Mouse (Mus musculus): ENCODE measurements at regions not wholly inside any gene's neighbourhood (a gene's known extent, or its start where the extent isn't known, plus 50 kb on each side); places are given as distances from the start of the nearest gene placed in this dataset.
"Not testable (repeated sequence)": the region's sequence is repeated elsewhere in the genome, so short reads cannot be mapped to it uniquely, and the experiment has no call there.

- no peak for DNase-seq (ENCODE audit: low spot score in 2 of 2)
Measured at GRCm38 (mm10) chr10:96685991-96686601, 69.3 kb downstream of the Btg1 start.

GRCm38 (mm10) chr10:96686659-96687440, 70.0 kb downstream of the Btg1 start:
- DNase-seq (ENCODE audit: low spot score in 2 of 2): no peak

- DNase-seq (ENCODE audit: low spot score in 2 of 2): no peak
Measured at GRCm38 (mm10) chr10:96687441-96687772, 70.6 kb downstream of the Btg1 start.

DNA sequence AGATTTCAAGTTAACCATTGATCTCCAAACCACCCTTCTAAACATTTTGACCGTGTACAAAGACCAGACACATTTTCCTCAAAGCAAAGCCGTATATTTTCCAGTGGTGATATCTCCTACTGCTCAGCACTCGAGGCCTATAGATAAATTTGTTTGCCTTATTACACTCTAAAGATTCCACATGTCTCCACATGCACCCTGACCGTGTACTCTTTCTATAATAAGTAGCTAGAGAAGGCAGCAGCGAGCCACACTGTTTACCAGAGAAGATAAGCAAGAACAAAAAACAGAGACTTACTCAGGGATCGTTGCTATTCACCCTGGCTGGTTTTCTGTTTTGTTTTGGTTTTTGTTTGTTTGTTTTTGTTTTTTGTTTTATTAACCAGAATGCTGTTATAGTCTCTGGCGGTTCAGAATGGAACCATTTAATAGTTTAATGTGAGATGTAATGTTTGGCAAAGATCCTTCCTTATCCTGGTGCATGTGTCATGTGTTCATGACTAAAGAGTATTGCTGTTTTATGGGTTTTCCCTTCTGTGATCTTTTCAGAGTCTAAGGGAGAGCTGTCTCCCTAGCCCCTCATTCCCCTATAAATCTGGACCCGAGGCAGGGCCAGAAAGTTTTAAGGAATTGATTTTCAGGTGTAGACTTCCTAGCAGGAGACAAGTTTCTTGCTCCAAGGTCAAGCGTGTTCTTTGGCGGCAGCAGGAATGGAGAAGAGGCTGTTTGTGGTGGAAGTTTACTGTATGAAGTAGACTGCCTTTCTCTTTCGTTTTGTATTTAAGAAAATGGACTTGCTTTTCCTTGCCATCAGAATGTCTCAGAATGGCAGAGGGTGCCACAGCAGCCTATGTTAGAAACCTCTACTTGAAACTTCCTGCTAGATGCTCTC, 73.4 kb downstream of the Btg1 start:
- DNase-seq (ENCODE audit: low spot score in 2 of 2): no peak

GRCm38 (mm10) chr10:96690868-96691302, 74.1 kb downstream of the Btg1 start:
- DNase-seq (ENCODE audit: low spot score in 2 of 2): peak; percentile 44 to 54

GRCm38 (mm10) chr10:96691319-96691870, 74.6 kb downstream of the Btg1 start:
- no peak for DNase-seq (ENCODE audit: low spot score in 2 of 2)

GRCm38 (mm10) chr10:96692821-96693220, 76.0 kb downstream of the Btg1 start:
- no peak for DNase-seq (ENCODE audit: low spot score in 2 of 2)

DNA sequence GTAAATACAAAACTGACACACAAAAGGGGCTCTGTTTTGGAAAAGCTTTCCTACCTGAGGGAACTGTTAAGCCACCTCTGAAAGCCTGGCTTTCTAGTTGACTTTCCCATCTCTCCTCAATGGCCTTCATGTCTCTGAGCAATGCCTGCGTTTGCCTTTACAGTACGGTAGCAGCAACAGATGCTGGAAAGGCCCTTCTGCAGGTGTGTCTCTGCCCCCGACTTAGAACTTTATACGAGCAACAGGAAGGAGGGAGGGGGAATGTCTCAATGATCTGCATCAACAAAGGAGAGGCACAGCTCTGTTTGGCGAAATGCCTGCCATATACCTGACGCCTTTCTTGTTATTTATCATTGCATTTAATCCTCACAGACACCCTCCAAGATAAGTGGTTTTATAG, 77.0 kb downstream of the Btg1 start:
- DNase-seq (ENCODE audit: low spot score in 2 of 2): peak; percentile 72 to 79

GRCm38 (mm10) chr10:96696571-96696970, 79.8 kb downstream of the Btg1 start:
- DNase-seq (ENCODE audit: low spot score in 2 of 2): peak; percentile 42 to 50

DNA sequence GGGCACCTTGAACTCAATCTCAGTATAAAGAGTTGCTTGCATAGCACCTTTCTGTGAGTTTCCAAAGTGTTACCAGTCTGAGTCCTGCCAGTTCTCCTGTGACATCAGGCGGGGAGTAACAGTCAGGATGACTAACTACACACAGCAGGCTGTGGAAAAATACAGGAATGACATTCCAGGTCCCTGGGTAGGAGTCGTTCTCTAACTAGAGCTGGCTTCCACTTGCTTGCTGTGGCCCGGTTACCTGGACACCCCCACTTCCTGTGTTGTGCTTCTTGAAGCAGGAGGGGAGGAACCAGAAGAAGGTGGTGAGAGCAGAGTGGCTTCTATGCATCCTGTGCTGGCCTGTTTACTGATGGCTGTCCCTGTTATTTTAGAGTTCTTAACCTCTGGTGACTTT, 81.0 kb downstream of the Btg1 start:
- peak; percentile 68 to 78 for DNase-seq (ENCODE audit: low spot score in 2 of 2)

DNA sequence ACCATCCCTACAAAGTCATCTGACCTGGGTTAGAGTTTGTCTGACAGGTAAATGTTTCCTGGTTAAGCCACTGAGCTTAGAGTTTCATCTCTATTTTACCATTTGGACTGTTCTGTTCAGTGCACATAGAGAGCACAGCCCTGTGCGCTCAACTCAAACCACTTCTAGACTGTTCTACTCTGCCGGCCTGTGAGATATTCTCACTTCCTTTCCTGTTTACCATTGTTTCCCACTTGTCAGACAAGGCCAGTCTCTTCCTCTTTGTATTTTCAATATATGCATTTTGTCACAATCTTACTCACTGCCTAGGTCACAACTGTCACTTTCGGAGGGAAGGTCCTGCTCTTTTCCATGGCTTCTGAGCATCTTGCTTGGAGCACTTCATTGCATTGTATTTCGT, 89.8 kb downstream of the Btg1 start:
- DNase-seq (ENCODE audit: low spot score in 2 of 2): no peak

GRCm38 (mm10) chr10:96708471-96708870, 91.7 kb downstream of the Btg1 start:
- no peak for DNase-seq (ENCODE audit: low spot score in 2 of 2)

- no peak for DNase-seq (ENCODE audit: low spot score in 2 of 2)
Measured at GRCm38 (mm10) chr10:96709698-96710356, 93.0 kb downstream of the Btg1 start.

GRCm38 (mm10) chr10:96711993-96712392, 95.2 kb downstream of the Btg1 start:
- DNase-seq (ENCODE audit: low spot score in 2 of 2): no peak

GRCm38 (mm10) chr10:96714702-96715101, 97.9 kb downstream of the Btg1 start:
- no peak for DNase-seq (ENCODE audit: low spot score in 2 of 2)

DNA sequence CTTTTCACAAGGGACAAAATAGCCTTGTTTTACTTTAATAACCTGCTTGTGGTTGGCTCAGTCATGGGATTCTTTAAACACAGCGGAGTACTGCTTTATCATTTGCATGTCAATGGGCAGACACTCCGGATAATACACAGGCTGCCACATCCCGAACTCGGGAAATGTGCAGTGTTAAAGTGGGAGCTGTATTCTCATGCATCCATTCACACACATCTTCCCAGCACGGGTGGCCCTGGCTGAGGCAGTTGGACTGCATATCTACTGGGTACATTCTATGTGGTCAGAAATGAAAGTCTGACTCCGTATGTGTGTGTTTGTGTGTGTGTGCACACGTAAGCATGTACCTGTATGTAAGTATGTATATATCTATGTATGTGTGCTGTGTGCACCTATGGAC, 100.5 kb downstream of the Btg1 start:
- DNase-seq (ENCODE audit: low spot score in 2 of 2): no peak

DNA sequence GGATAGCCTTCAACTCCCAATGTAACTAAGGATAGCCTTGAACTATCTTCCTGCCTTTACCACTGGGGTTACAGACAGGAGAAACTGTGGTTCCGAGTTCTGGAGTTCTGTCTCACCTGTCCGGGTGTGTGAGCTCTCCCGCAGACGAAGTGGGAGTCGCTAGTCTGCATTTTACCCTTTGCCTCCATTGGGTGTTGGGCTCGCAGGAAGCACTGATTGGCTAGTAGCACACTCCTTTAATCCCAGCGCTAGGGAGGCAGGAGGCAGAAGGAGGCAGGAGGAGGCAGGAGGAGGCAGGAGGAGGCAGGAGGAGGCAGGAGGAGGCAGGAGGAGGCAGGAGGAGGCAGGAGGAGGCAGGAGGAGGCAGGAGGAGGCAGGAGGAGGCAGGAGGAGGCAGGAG, 101.9 kb downstream of the Btg1 start:
- DNase-seq (ENCODE audit: low spot score in 2 of 2): not testable (repeated sequence)

GRCm38 (mm10) chr10:96720281-96720711, 103.5 kb downstream of the Btg1 start:
- DNase-seq (ENCODE audit: low spot score in 2 of 2): no peak

GRCm38 (mm10) chr10:96720956-96721688, 104.3 kb downstream of the Btg1 start:
- DNase-seq (ENCODE audit: low spot score in 2 of 2): peak in 1 of 2 experiments; percentile 26

DNA sequence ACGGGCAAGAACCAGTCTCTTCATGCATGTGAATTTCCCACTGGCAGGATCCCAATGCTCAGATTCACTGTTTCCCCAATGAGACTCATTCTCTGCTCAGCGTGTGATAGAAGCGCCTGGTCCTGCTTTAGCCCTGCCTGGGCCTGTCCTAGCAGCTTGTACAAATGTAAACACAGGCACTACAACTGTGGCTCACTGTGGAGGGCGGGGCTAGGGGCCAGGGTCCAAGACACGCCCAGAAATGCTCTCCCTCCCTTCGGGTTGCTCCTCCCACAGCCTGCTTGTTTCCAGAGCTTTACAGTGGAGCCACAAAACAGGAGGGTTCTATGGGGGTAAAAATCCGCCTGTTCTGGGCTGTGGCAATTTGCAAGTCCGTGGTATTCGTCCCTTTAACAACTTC, 105.7 kb downstream of the Btg1 start:
- peak; percentile 66 to 67 for DNase-seq (ENCODE audit: low spot score in 2 of 2)

DNA sequence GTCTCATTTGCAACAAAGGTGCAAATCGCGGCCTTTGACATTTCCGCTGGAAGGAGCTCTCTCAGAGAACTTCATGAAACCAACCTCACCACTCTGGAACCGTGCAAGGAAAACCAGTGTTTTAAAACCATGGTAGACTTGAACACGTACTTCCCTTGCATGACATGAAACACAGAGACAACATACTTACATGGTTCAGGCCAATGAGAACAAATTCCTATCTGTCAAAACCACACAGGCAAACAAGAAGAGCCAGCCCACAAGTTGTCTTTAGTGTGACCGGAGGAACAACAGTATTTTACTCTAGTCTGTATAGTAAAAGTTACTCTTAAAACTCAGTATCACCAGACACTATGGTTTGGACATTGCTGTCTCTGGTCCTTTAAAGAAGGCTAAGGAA, 106.3 kb downstream of the Btg1 start:
- DNase-seq (ENCODE audit: low spot score in 2 of 2): no peak

Data from thymus, postnatal 10 days (tissue).